Mouse (Mus musculus): Measurements from ENCODE around the gene Abca7. TPM values are rescaled to one million over a fixed set of nuclear protein-coding genes. Genes with fewer than 3 reads are reported as not detected.
A peak's percentile ranks its signal among the peaks of the same experiment; 100 is the strongest.
"Not testable (repeated sequence)": the region's sequence is repeated elsewhere in the genome, so short reads cannot be mapped to it uniquely, and the experiment has no call there.

The Abca7 gene
- 5.4 and 5.8 TPM in 2 replicates for polyA plus RNA-seq (2015; fragmentation: Nextera tagmentation; extraction: Ambion mirVana)

GRCm38 (mm10) chr10:79996272-79997033 is at the start of gene Abca7:
TSS of gene Abca7 (plus strand) at chr10:79996494.
- no peaks in the 10 kb centered on the region for H3K9me3 ChIP-seq
- under 1% methylated on average over 34 of the region's 34 CpGs for WGBS

GRCm38 (mm10) chr10:79946752-79947322 is 49.5 kb upstream of the Abca7 start:
- no peak overlapping the region for H3K4me3 ChIP-seq (replicated peaks)
- no peaks in the 10 kb centered on the region for H3K27me3 ChIP-seq
- peaks cover 42% of the 10 kb centered on the region for H3K36me3 ChIP-seq
- H3K4me2 ChIP-seq (replicated peaks) = no peak overlapping the region
- no peaks in the 10 kb centered on the region for H3K9me3 ChIP-seq
- H3K27ac ChIP-seq = no peak overlapping the region
- 21% methylated on average over 7 of the region's 7 CpGs for WGBS
- peaks cover 27% of the 10 kb centered on the region for H3K4me1 ChIP-seq (replicated peaks)
- ATAC-seq = no peak
- H3K9ac ChIP-seq (replicated peaks) = no peak overlapping the region; the same call in 1 of the 2 replicates

More at GRCm38 (mm10) chr10:79996272-79997033, at the start of gene Abca7:
- Histone ChIP-seq H3K36me3 (no peaks in the 10 kb centered on the region), H3K27me3 (peaks cover 24% of the 10 kb centered on the region), H3K4me1 (replicated peaks) (peaks cover 20% of the 10 kb centered on the region), H3K4me2 (replicated peaks) (peak within 1 kb of the TSS; percentile 70), H3K27ac (peak within 1 kb of the TSS; percentile 57), H3K4me3 (replicated peaks) (peak within 1 kb of the TSS; percentile 48), H3K9ac (replicated peaks) (peak within 1 kb of the TSS; percentile 55; the same call in 1 of the 2 replicates)
- peak; percentile 89 for ATAC-seq

- Histone ChIP-seq H3K9ac (replicated peaks) (0 out of 2 replicates have a peak overlapping the region, but pooled peaks have one; percentile 14), H3K36me3 (peaks cover 41% of the 10 kb centered on the region), H3K4me1 (replicated peaks) (peaks cover 27% of the 10 kb centered on the region), H3K27ac (no peak overlapping the region), H3K27me3 (no peaks in the 10 kb centered on the region), H3K4me2 (replicated peaks) (no peak overlapping the region), H3K4me3 (replicated peaks) (no peak overlapping the region), H3K9me3 (no peaks in the 10 kb centered on the region)
- no peak for ATAC-seq
- 89% methylated on average over 6 of the region's 6 CpGs for WGBS
These were observed 48.8 kb upstream of the Abca7 start for GRCm38 (mm10) chr10:79947502-79947901.

DNA sequence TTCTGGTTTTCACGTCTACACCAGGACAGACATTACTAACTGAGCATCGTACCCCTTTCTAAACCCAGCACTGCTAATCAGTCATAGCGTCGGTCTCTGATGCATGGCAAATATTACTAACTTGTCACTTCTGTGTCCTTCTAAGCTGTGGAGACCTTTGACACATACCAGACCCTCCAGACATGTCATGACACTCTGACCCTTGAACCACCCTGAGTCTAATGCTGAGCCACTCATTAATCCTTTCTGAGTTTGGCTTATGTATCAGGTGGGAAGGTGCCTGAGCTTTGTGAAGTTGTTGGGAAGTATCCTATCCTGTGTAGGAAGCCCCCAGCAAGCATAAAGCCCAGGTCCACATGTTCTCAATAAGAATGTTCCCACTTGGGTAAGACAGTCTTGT is 46.4 kb upstream of the Abca7 start:
- 95% methylated on average over 4 of the region's 4 CpGs for WGBS
- no peaks in the 10 kb centered on the region for H3K27me3 ChIP-seq
- no peak overlapping the region for H3K4me3 ChIP-seq (replicated peaks)
- no peak for ATAC-seq
- H3K9me3 ChIP-seq = no peaks in the 10 kb centered on the region
- H3K36me3 ChIP-seq = peaks cover 53% of the 10 kb centered on the region
- H3K27ac ChIP-seq = no peak overlapping the region
- no peak overlapping the region for H3K4me2 ChIP-seq (replicated peaks)
- H3K9ac ChIP-seq (replicated peaks) = no peak overlapping the region; the same call in 1 of the 2 replicates
- H3K4me1 ChIP-seq (replicated peaks) = peaks cover 20% of the 10 kb centered on the region

DNA sequence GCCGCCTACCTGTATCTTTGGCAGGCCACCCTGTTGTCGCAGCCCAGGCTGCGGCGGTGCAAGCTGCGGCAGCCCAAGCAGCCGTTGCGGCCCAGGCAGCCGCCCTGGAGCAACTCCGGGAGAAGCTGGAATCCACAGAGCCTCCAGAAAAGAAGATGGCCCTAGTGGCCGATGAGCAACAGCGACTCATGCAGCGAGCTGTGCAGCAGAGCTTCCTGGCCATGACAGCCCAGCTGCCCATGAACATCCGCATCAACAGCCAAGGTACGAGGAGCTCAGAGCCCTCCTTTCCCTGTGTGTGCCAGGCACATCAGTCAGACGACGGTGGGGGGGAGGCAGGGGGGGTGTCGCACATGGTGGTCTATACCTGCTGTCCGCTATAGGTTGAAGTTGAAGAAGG is 45.6 kb upstream of the Abca7 start:
- Histone ChIP-seq H3K9ac (replicated peaks) (no peak overlapping the region), H3K4me2 (replicated peaks) (no peak overlapping the region), H3K4me3 (replicated peaks) (no peak overlapping the region), H3K9me3 (no peaks in the 10 kb centered on the region), H3K27me3 (no peaks in the 10 kb centered on the region), H3K4me1 (replicated peaks) (peaks cover 14% of the 10 kb centered on the region), H3K27ac (no peak overlapping the region), H3K36me3 (peaks cover 53% of the 10 kb centered on the region)
- no peak for ATAC-seq
- 84% methylated on average over 18 of the region's 18 CpGs for WGBS

DNA sequence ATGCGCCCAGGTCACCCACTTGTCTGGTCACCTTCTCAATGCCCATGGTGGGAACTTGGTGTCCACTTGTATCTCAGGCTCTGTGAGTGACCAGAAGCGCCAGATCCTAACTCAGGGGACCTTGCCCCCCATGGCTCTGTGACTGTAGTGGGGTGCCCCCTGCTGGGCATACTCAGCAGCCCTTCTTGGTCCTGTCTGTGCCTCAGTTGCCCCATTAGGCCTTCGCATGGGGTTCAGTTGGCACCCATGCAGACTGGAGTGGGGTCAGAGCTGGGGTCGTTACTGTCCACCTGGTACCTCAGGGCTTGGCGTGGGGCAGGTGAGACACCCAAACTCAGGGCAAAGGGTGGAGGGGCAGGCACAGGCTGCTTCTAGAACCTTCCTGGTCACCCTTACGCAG is 42.3 kb upstream of the Abca7 start:
- Histone ChIP-seq H3K4me1 (replicated peaks) (peaks cover 3% of the 10 kb centered on the region; the same call in 1 of the 2 replicates), H3K27me3 (peaks cover 6% of the 10 kb centered on the region; the same call in 1 of the 2 replicates), H3K9ac (replicated peaks) (no peak overlapping the region), H3K4me2 (replicated peaks) (no peak overlapping the region), H3K4me3 (replicated peaks) (no peak overlapping the region), H3K36me3 (peaks cover 45% of the 10 kb centered on the region), H3K27ac (no peak overlapping the region), H3K9me3 (no peaks in the 10 kb centered on the region)
- 88% methylated on average over 6 of the region's 6 CpGs for WGBS
- ATAC-seq = no peak

DNA sequence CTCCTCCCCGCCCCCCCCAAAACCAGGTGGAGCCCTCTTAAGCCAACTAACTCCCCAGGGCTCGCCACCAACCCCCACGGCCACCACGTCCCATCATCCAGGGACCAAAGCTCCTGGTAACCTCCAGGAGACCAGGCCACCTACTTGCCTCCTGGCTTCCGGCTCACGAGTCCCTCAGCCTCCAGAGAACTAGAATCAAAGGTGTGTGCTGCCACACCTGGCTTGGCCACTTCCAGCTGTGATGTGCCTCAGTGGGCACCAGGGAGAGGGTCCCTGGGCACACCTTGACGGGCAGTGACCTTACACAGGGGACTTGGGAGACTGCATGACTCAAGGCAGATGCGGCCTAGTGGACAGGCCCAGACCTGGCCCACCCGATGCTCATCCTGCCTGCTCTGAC is 40.6 kb upstream of the Abca7 start:
- Histone ChIP-seq H3K4me3 (replicated peaks) (no peak overlapping the region), H3K36me3 (peaks cover 28% of the 10 kb centered on the region), H3K4me2 (replicated peaks) (no peak overlapping the region), H3K27ac (no peak overlapping the region), H3K9ac (replicated peaks) (peak overlapping the region; percentile 10), H3K4me1 (replicated peaks) (peaks cover 8% of the 10 kb centered on the region), H3K9me3 (no peaks in the 10 kb centered on the region), H3K27me3 (peaks cover 6% of the 10 kb centered on the region; the same call in 1 of the 2 replicates)
- 79% methylated on average over 9 of the region's 9 CpGs for WGBS
- ATAC-seq = no peak

- 19% methylated on average over 4 of the region's 4 CpGs for WGBS
- no peaks in the 10 kb centered on the region for H3K9me3 ChIP-seq
- ATAC-seq = no peak
- H3K4me1 ChIP-seq (replicated peaks) = peaks cover 14% of the 10 kb centered on the region
- peaks cover 22% of the 10 kb centered on the region for H3K36me3 ChIP-seq
- H3K27ac ChIP-seq = no peak overlapping the region
- no peak overlapping the region for H3K4me2 ChIP-seq (replicated peaks)
- no peak overlapping the region for H3K9ac ChIP-seq (replicated peaks)
- no peak overlapping the region for H3K4me3 ChIP-seq (replicated peaks)
- H3K27me3 ChIP-seq = peaks cover 6% of the 10 kb centered on the region; the same call in 1 of the 2 replicates
These were observed 39.6 kb upstream of the Abca7 start for GRCm38 (mm10) chr10:79956643-79957154.

- no peak overlapping the region for H3K4me3 ChIP-seq (replicated peaks)
- H3K27ac ChIP-seq = no peak overlapping the region
- H3K36me3 ChIP-seq = peaks cover 23% of the 10 kb centered on the region
- peaks cover 14% of the 10 kb centered on the region for H3K4me1 ChIP-seq (replicated peaks)
- H3K9me3 ChIP-seq = no peaks in the 10 kb centered on the region
- no peak overlapping the region for H3K9ac ChIP-seq (replicated peaks)
- 10% methylated on average over 21 of the region's 21 CpGs for WGBS
- peaks cover 6% of the 10 kb centered on the region; the same call in 1 of the 2 replicates for H3K27me3 ChIP-seq
- ATAC-seq = no peak
- no peak overlapping the region for H3K4me2 ChIP-seq (replicated peaks)
These were observed 38.0 kb upstream of the Abca7 start for GRCm38 (mm10) chr10:79958140-79958816.

GRCm38 (mm10) chr10:79959412-79959811 is 36.9 kb upstream of the Abca7 start:
- H3K27ac ChIP-seq; ATAC-seq; H3K27me3 ChIP-seq; H3K9ac ChIP-seq (replicated peaks); H3K9me3 ChIP-seq: not testable (repeated sequence)
- Histone ChIP-seq H3K4me1 (replicated peaks) (peaks cover 14% of the 10 kb centered on the region), H3K4me2 (replicated peaks) (peak overlapping the region; percentile 19; the same call in 1 of the 2 replicates), H3K36me3 (peaks cover 30% of the 10 kb centered on the region), H3K4me3 (replicated peaks) (peak overlapping the region; percentile 75)
- 35% methylated on average over 10 of the region's 10 CpGs for WGBS

DNA sequence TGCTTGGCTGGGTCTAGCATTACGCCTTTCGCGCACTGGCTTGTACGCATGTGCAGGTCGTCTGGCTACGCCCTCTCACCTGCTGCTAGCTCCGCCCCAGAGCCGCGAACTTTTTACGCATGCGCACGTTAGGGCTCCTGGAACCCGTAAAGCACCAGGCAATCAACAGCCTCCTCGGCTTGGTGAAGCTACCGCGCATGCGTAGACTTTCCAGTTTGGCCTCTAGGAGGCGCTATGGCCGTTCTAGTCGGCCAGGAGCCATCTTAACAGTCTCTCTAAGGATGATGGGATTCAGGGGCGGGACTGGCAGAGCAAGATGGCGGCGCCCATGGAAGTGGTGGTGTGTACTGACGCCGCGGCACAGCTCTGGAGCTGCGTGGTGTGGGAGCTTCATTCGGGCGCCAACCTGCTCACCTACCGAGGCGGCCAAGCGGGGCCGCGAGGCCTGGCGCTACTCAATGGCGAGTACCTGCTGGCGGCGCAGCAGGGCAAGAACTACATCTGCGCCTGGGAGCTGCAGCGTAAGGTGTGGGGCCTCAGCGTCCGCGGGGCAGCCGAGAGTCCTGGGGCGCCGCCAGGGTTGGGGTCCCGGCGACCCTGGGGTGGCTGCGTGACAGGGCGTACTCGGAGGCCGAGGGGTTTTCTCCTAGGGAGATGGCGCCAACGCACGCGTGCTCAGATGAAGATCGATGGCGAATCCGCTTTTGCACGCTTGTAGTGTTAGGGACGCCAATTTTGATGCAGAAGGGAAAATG is 36.3 kb upstream of the Abca7 start, which contains the start of gene Wdr18:
TSS of gene Wdr18 (plus strand) at position 306 of the 755 bp plus-strand sequence.
- H3K4me3 ChIP-seq (replicated peaks) = peak within 1 kb of the TSS; percentile 75
- peak; percentile 98 for ATAC-seq
- H3K27me3 ChIP-seq = peaks cover 6% of the 10 kb centered on the region; the same call in 1 of the 2 replicates
- peaks cover 36% of the 10 kb centered on the region for H3K36me3 ChIP-seq
- under 1% methylated on average over 61 of the region's 61 CpGs for WGBS
- peak within 1 kb of the TSS; percentile 84 for H3K9ac ChIP-seq (replicated peaks)
- H3K9me3 ChIP-seq = no peaks in the 10 kb centered on the region
- H3K4me1 ChIP-seq (replicated peaks) = peaks cover 14% of the 10 kb centered on the region
- H3K27ac ChIP-seq = peak within 1 kb of the TSS; percentile 45
- peak within 1 kb of the TSS; percentile 90 for H3K4me2 ChIP-seq (replicated peaks)
